Mouse (Mus musculus) brain, embryonic 14.5 days (tissue): ENCODE measurements at regions not wholly inside any gene's neighbourhood (a gene's known extent, or its start where the extent isn't known, plus 50 kb on each side); places are given as distances from the start of the nearest gene placed in this dataset.

Source experiments
- DNase-seq: peaks from one replicate; pipeline ENCODE4 v3.0.0-alpha.2; 2011; ENCODE audit warnings: low read depth
- CTCF ChIP-seq: fragments of 200-500 bp; IDR thresholded peaks from 2 replicates; pipeline ENCODE4 v1.5.1; 2012; ENCODE audit warnings: inconsistent platforms, mild to moderate bottlenecking, moderate library complexity, borderline replicate concordance; ENCODE audit not compliant: insufficient read depth, insufficient read length; ENCODE audit errors: extremely low read depth
- POLR2A ChIP-seq: fragments of 200-500 bp; IDR thresholded peaks from 2 replicates; pipeline ENCODE4 v1.6.1; 2012; ENCODE audit warnings: mild to moderate bottlenecking, inconsistent platforms, borderline replicate concordance; ENCODE audit not compliant: poor library complexity, insufficient read depth, insufficient read length, severe bottlenecking; ENCODE audit errors: extremely low read depth

DNA sequence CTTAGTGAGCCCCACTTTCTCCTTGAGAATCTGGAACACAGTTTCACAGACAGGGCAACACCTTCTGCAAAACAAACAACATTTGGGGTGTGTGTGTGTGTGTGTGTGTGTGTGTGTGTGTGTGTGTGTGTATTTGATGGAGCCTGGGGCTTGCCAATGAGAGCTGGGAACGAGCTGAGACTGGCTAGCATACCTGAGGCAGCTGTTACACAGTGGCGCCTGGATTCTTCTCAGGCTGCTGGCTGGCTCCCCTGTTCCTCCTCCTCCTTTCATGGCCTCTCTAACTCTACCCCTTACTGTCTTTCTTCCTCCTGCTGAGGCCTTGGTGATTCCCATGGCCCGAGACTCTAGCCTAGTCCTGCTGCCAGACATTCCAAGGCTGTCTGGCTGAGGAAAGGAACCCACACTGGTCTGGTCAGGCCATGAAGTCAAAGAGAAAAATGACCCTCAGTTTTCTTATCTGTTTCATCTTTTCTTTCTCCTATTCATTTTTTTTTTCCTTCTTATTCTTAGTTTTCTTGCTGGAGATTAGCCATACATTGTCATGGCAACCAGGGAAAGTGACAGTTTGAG, 79.6 kb upstream of the Sem1 start:
- TF ChIP-seq POLR2A (no peak), CTCF (no peak)
- no peak for DNase-seq

DNA sequence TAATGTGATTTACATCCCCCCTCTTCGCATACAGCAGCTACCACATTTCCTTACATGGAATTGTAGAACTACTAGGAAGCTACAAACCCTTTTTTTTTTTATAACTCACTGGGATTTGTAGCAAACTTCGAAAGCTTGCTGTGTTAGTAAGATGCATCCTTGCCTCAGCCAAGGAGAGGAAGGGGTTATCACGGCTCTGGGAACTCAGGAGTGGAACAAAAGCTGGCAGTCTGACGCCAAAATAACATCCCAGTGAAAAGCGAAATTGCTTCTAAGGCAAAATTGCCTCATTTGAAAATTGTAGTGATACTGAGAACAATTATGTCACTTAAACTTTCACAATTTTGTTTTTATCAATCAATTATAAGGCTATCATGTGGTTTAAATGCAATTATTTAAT, 81.6 kb upstream of the Sem1 start:
- DNase-seq, result peak; percentile 53
- TF ChIP-seq CTCF (no peak), POLR2A (no peak)

DNA sequence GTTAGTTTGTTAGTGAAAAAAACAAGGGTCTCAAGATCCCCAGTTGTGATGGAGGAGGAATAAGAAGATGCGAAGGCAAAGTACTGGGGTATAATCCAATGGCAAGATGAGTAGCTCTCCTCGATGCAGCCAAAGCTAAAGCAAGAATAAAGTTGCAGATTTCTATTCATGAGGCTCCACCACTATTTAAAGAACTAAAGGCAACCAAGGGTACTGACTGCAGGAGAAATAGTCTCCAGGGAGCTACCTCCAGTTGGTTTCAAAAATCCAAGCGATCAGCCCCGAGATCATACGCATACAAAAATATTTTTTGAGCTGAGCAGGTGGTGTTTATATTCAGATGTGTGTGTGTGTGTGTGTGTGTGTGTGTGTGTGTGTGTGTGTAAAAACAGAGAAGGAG, 88.3 kb upstream of the Sem1 start:
- TF ChIP-seq CTCF (no peak), POLR2A (no peak)
- no peak for DNase-seq

GRCm38 (mm10) chr6:6689241-6689640, 110.8 kb upstream of the Sem1 start:
- peak; percentile 15 for DNase-seq
- TF ChIP-seq CTCF, result no peak
- no peak for TF ChIP-seq POLR2A

- DNase-seq, result no peak
- no peak for TF ChIP-seq CTCF
- TF ChIP-seq POLR2A, result no peak
Measured at GRCm38 (mm10) chr6:6690188-6690587, 111.7 kb upstream of the Sem1 start.

DNA sequence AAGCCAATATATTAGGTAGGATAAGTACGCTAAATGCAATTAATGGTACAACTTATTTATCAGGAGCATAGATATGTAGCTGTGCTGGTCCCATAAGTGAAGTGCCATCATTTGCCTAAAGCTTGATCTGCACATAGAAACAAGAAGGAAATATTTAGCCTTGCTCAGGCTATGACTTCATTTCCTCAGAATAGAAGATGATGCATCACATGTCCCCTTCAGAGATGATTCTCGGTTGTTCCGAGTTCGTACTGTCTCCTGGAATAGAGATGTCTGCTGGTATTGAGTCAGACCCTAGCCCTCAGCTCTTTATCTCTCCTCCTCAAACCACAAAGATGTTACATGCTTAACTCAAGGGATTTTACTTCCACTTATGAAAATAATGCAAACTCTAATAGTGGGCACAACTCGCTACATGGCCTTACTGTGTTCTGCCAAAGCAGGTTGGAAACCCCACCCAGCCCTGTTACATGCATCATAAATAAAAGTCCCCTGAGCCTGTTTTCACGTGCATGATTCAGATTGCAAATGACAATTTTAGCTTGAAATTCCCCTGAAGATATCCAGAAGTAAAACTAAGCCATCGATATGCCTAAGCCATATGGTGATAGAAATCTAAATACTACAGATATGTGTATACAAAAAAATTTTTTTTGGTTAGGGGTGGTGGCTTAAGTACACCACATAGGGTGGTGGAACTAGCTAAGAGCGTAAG, 113.8 kb upstream of the Sem1 start:
- DNase-seq, result no peak
- TF ChIP-seq POLR2A (no peak), CTCF (no peak)

DNA sequence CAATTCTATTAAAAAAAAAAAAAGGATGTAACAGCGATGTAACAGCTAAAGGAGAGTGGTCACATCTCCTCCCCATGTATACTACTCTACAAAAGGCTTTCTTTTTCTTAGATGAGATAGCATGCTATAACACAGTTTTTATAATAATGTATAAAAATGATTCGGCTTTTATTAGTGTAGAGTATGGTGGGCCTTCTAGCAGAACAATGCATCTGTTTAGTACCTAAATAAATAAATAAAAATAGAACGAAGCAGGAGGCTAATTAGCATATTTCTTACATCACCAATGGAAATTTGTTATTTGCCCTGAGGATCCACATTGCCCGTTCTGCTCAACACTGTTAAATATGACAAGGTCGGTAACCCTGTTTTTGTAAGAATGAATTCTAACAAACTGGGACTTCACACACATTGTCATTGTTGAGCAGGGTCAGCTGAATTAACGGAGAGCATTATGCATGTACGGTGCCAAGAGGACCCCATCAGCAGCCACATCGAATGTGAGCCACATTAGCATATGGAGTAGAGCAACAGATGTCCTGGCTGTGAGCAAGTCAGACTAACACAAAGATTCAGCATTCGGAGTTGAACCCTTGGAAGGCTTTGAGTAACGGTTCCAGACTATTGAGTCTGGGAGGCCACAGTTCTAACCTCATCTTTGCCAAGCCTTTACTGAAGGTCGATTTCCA, 117.4 kb upstream of the Sem1 start:
- no peak for TF ChIP-seq POLR2A
- no peak for TF ChIP-seq CTCF
- DNase-seq, result peak; percentile 89

DNA sequence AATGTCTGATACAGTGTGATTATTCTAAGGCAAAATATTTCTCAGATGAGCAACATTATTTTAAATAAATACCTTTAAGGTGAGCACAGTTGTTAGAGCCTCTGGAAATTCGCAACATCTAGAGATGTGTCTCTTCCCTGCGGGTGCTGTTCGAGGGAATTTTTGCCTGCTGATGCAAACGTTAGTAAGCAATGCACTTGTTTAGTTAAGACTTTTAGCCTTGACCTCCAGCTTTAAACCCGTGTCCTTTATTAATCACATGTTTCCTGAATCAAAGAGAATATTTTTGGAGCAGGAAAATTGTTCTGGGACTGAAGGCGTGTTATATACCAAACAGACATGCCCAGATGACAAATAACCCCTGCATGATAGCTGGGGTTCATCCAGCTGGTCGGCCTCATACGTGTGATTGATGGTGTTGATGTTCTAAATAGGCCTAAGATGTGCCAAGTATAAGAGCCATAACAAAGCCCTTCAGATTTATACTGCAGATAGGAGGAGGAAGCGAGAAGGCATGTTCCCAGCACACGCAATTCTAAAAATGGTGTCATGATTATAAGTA, 119.0 kb upstream of the Sem1 start:
- TF ChIP-seq CTCF (no peak), POLR2A (no peak)
- DNase-seq, result no peak

DNA sequence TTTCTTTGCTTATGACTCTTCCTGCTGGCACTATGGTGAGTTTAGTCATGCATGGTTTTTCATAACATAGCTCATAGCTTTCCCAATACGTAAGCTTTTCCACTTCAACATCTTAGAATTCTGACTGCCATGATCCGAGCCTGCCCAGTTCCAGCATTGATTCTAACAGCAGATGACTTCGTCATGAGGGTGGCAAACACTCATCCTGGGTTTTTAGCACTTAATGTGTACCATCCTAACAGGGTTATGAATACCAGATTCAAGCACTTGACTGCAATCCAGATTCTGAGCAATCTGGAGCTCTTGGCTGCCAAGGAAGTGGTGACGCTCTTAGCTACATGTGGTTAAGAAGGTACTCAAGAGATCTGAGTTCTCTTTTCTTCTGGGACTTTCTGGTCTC, 128.3 kb upstream of the Sem1 start:
- TF ChIP-seq POLR2A, result no peak
- TF ChIP-seq CTCF, result no peak
- no peak for DNase-seq

- TF ChIP-seq POLR2A (no peak), CTCF (no peak)
- no peak for DNase-seq
Measured at GRCm38 (mm10) chr6:6709057-6709456, 130.6 kb upstream of the Sem1 start.

- no peak for TF ChIP-seq POLR2A
- no peak for TF ChIP-seq CTCF
- no peak for DNase-seq
Measured at GRCm38 (mm10) chr6:6730259-6730658, 132.9 kb upstream of the Dlx6 start.

GRCm38 (mm10) chr6:6745394-6745793, 117.7 kb upstream of the Dlx6 start:
- peak; percentile 77 for DNase-seq
- TF ChIP-seq CTCF (no peak), POLR2A (no peak)

DNA sequence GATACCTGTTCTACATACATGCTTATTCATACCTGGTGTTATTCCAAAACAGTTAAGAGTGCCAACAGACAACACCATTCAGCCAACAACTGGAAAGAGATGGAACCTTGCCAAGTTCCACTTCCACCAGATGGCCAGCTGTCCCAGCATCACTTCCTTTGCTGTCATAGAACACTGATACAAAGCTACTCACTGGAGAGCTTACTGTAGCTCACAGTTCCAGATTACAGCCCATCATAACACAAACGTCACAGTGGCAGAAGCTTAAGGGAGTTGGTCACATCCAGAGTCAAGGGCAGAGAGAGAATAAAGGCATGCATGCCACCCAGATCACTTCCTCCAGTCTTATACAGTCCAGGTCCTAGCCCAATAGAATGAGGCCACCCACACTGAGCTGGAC, 84.0 kb upstream of the Dlx6 start:
- no peak for TF ChIP-seq CTCF
- TF ChIP-seq POLR2A, result no peak
- no peak for DNase-seq
